Mouse (Mus musculus) heart, embryonic 11.5 days (tissue): Measurements from ENCODE around the gene Mical3. TPM values are rescaled to one million over a fixed set of nuclear protein-coding genes. Genes with fewer than 3 reads are reported as not detected.

Source experiments
- ATAC-seq: fragments of 200-750 bp; cut with Nextera tagmentation; replicated peaks from 2 replicates; pipeline ENCODE4 v1.8.0; 2017; ENCODE audit warnings: moderate library complexity; ENCODE audit not compliant: insufficient number of reproducible peaks, low FRiP score, low TSS enrichment
- H3K27ac ChIP-seq: fragments of 300-500 bp; sonication (generic); 2 replicates; pipeline ENCODE4 v1.5.1; 2014; ENCODE audit warnings: mild to moderate bottlenecking, low read depth, low read length
- H3K27me3 ChIP-seq: fragments of 300-500 bp; sonication (generic); 2 replicates; pipeline ENCODE4 v1.6.1; 2014; ENCODE audit warnings: mild to moderate bottlenecking, low read length, mixed read lengths; ENCODE audit not compliant: control insufficient read depth, insufficient read depth
- H3K36me3 ChIP-seq: fragments of 300-500 bp; sonication (generic); 2 replicates; pipeline ENCODE4 v1.6.1; 2014; ENCODE audit warnings: mild to moderate bottlenecking, low read length, moderate library complexity, mixed read lengths; ENCODE audit not compliant: control insufficient read depth, insufficient read depth
- H3K4me1 ChIP-seq: fragments of 300-500 bp; sonication (generic); 2 replicates; pipeline ENCODE4 v1.6.1; 2014; ENCODE audit warnings: low read length; ENCODE audit not compliant: control insufficient read depth, insufficient read depth
- H3K4me2 ChIP-seq: fragments of 300-500 bp; sonication (generic); 2 replicates; pipeline ENCODE4 v1.6.1; 2014; ENCODE audit warnings: mild to moderate bottlenecking, moderate library complexity
- H3K4me3 ChIP-seq: fragments of 300-500 bp; sonication (generic); 2 replicates; pipeline ENCODE4 v1.5.1; 2014; ENCODE audit warnings: low read depth, low read length
- H3K9ac ChIP-seq: fragments of 300-500 bp; sonication (generic); 2 replicates; pipeline ENCODE4 v1.6.1; 2014; ENCODE audit warnings: mild to moderate bottlenecking, low read depth, low read length, moderate library complexity
- H3K9me3 ChIP-seq: fragments of 300-500 bp; sonication (generic); replicated peaks from 2 replicates; pipeline ENCODE4 v1.6.1; 2016; ENCODE audit warnings: low read length; ENCODE audit not compliant: control insufficient read depth
- WGBS: fragments of 180-500 bp; shearing (Covaris S2); extraction: QIAGEN DNeasy Blood & Tissue Kit; methylation state at CpG from one replicate; pipeline ENCODE4 v1.1.7; 2014; ENCODE audit not compliant: insufficient replicate concordance; 5-methylcytosine and 5-hydroxymethylcytosine counted together
- polyA plus RNA-seq: library from polyadenylated mRNA; unstranded; fragments of >200 nt; fragmentation: Nextera tagmentation; extraction: Ambion mirVana; gene quantifications from 2 replicates; pipeline ENCODE4 v1.2.1, GENCODE M21; 2014

Mical3 gene
- polyA plus RNA-seq, 1 experiment from 2014 or later, result 53.2 TPM

- ATAC-seq, result no peak
- Histone ChIP-seq H3K9ac (no peak overlapping the region), H3K4me3 (no peak overlapping the region), H3K4me1 (peaks cover 7% of the 10 kb centered on the region; the same call in 1 of the 2 replicates), H3K27ac (no peak overlapping the region), H3K9me3 (no peaks in the 10 kb centered on the region), H3K36me3 (peaks cover 9% of the 10 kb centered on the region; the same call in 1 of the 2 replicates), H3K4me2 (no peak overlapping the region), H3K27me3 (no peaks in the 10 kb centered on the region)
- 79% methylated on average over 6 of the region's 6 CpGs for WGBS
Measured at GRCm38 (mm10) chr6:120996607-120997006, 134.2 kb downstream of the Mical3 start.

GRCm38 (mm10) chr6:120995541-120995940 lies 135.3 kb downstream of the Mical3 start:
- no peaks in the 10 kb centered on the region for H3K9me3 ChIP-seq
- no peak overlapping the region for H3K4me3 ChIP-seq
- peaks cover 2% of the 10 kb centered on the region; the same call in 1 of the 2 replicates for H3K36me3 ChIP-seq
- H3K27me3 ChIP-seq, result no peaks in the 10 kb centered on the region
- no peak overlapping the region for H3K4me2 ChIP-seq
- no peak overlapping the region for H3K27ac ChIP-seq
- ATAC-seq, result no peak
- H3K4me1 ChIP-seq, result peaks cover 7% of the 10 kb centered on the region; the same call in 1 of the 2 replicates
- no peak overlapping the region for H3K9ac ChIP-seq
- WGBS, result 79% methylated on average over 9 of the region's 9 CpGs

- Histone ChIP-seq H3K9ac (no peak overlapping the region), H3K27me3 (no peaks in the 10 kb centered on the region), H3K9me3 (no peaks in the 10 kb centered on the region), H3K36me3 (no peaks in the 10 kb centered on the region; the same call in 1 of the 2 replicates), H3K4me2 (no peak overlapping the region), H3K27ac (peak overlapping the region; percentile 7; the same call in 1 of the 2 replicates), H3K4me3 (no peak overlapping the region), H3K4me1 (peaks cover 26% of the 10 kb centered on the region)
- ATAC-seq, result 0 out of 2 replicates have a peak, but pooled peaks have one; percentile 22
- 47% methylated on average over 6 of the region's 6 CpGs for WGBS
Measured at GRCm38 (mm10) chr6:120991857-120992256, 138.9 kb downstream of the Mical3 start.

GRCm38 (mm10) chr6:120987571-120988084 lies 143.2 kb downstream of the Mical3 start:
- ATAC-seq, result no peak
- no peaks in the 10 kb centered on the region for H3K9me3 ChIP-seq

GRCm38 (mm10) chr6:120987164-120987563 lies 143.6 kb downstream of the Mical3 start:
- WGBS, result 31% methylated on average over 10 of the region's 10 CpGs
- Histone ChIP-seq H3K27me3 (no peaks in the 10 kb centered on the region), H3K36me3 (peaks cover 2% of the 10 kb centered on the region; the same call in 1 of the 2 replicates), H3K9ac (0 out of 2 replicates have a peak overlapping the region, but pooled peaks have one; percentile 16), H3K9me3 (no peaks in the 10 kb centered on the region), H3K4me3 (no peak overlapping the region), H3K27ac (peak overlapping the region; percentile 73), H3K4me2 (0 out of 2 replicates have a peak overlapping the region, but pooled peaks have one; percentile 18), H3K4me1 (peaks cover 27% of the 10 kb centered on the region)
- ATAC-seq, result no peak

More at GRCm38 (mm10) chr6:120987571-120988084, 143.2 kb downstream of the Mical3 start:
- H3K9ac ChIP-seq, result no peak overlapping the region
- H3K36me3 ChIP-seq, result peaks cover 2% of the 10 kb centered on the region; the same call in 1 of the 2 replicates
- peaks cover 29% of the 10 kb centered on the region for H3K4me1 ChIP-seq
- 0 out of 2 replicates have a peak overlapping the region, but pooled peaks have one; percentile 18 for H3K4me2 ChIP-seq
- H3K4me3 ChIP-seq, result no peak overlapping the region
- H3K27ac ChIP-seq, result peak overlapping the region; percentile 73
- no peaks in the 10 kb centered on the region for H3K27me3 ChIP-seq
- 22% methylated on average over 10 of the region's 10 CpGs for WGBS

DNA sequence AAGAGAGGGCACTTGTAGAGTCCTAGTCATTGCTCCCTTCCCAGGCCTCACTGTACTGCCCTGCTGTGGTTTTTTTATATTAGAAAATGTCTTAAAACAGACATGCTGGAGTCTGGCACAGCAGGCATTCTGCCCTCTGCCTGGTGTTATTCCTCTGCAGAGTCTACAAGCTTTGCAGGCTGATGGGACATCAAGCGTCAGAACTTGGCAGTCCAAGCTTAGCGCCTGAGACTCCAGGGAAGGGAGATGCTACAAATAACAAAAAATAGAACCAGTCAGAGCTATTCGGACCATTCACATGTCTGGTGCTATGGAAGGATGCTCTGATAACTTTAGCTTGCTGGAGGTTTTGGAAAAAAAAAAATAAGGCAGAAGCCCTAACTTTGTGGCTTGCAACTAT lies 144.6 kb downstream of the Mical3 start:
- WGBS, result 90% methylated on average over 3 of the region's 3 CpGs
- Histone ChIP-seq H3K9ac (no peak overlapping the region), H3K27me3 (no peaks in the 10 kb centered on the region), H3K36me3 (peaks cover 2% of the 10 kb centered on the region; the same call in 1 of the 2 replicates), H3K4me2 (no peak overlapping the region), H3K4me1 (peaks cover 22% of the 10 kb centered on the region), H3K9me3 (no peaks in the 10 kb centered on the region), H3K27ac (no peak overlapping the region), H3K4me3 (no peak overlapping the region)
- no peak for ATAC-seq

GRCm38 (mm10) chr6:120982314-120982713 lies 148.5 kb downstream of the Mical3 start:
- WGBS, result 94% methylated on average over 13 of the region's 13 CpGs
- Histone ChIP-seq H3K27me3 (no peaks in the 10 kb centered on the region), H3K4me2 (no peak overlapping the region), H3K36me3 (peaks cover 16% of the 10 kb centered on the region), H3K4me3 (no peak overlapping the region), H3K27ac (no peak overlapping the region), H3K9me3 (no peaks in the 10 kb centered on the region), H3K9ac (no peak overlapping the region), H3K4me1 (peaks cover 23% of the 10 kb centered on the region)
- no peak for ATAC-seq

DNA sequence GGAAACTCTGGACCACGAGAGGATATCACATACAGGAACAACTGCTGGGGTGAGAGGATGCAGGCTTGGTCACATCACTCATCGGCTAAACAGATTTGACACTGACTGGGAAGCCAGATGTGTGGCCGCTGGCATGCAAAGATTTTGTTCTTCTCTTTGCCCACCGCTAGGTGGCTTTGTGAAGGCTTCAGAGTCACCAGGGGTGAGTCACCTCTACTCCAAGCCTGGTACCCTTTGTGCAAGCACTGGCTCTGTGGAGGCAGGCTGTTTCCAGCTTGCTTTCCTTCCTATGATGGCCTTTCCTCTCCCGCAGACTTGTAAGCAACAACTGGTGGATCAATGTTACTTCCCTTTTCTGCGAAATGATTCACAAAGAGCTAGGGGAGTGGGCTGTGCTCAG lies 149.3 kb downstream of the Mical3 start:
- H3K36me3 ChIP-seq, result peaks cover 16% of the 10 kb centered on the region
- H3K4me2 ChIP-seq, result no peak overlapping the region
- no peak overlapping the region for H3K9ac ChIP-seq
- H3K4me1 ChIP-seq, result peaks cover 17% of the 10 kb centered on the region
- WGBS, result 66% methylated on average over 6 of the region's 6 CpGs
- H3K27me3 ChIP-seq, result no peaks in the 10 kb centered on the region
- no peak for ATAC-seq
- H3K9me3 ChIP-seq, result no peaks in the 10 kb centered on the region
- H3K27ac ChIP-seq, result no peak overlapping the region
- no peak overlapping the region for H3K4me3 ChIP-seq
